In genomic region chr16:28345323-28345722, GRCm38 (mm10) we compare ENCODE assay signal across 10 mouse cellular contexts.
DNase-seq lines count a peak whose midpoint lies in the region; ATAC-seq and TF ChIP-seq lines count a peak whose summit lies in the region.
"Had no signal": no experiment of that assay in that cellular context is flagged by ENCODE, and none has a peak within 500 bp of the region (broad histone marks: within the 10 kb centered on the region; RNA-seq: fewer than 3 reads in every experiment).

No protein-coding gene starts in this region.

- H3K36me3 ChIP-seq in forebrain, embryonic 15.5 days = no peaks in the 10 kb centered on the region
- no peaks in the 10 kb centered on the region for H3K36me3 ChIP-seq in forebrain, embryonic 12.5 days (replicated peaks)
- H3K36me3 ChIP-seq in lung, embryonic 14.5 days (ENCODE audit: insufficient read depth) = no peaks in the 10 kb centered on the region
- no peaks in the 10 kb centered on the region for H3K36me3 ChIP-seq in forebrain, postnatal 0 days (ENCODE audit: insufficient read depth)
- no peaks in the 10 kb centered on the region for H3K36me3 ChIP-seq in neural tube, embryonic 14.5 days (ENCODE audit: control insufficient read depth, insufficient read depth, low read length)
- H3K36me3 ChIP-seq: embryonic facial prominence, embryonic 12.5 days had no signal

- H3K4me1 ChIP-seq in forebrain, embryonic 15.5 days = no peaks in the 10 kb centered on the region
- no peaks in the 10 kb centered on the region for H3K4me1 ChIP-seq in forebrain, embryonic 12.5 days
- no peaks in the 10 kb centered on the region for H3K4me1 ChIP-seq in lung, embryonic 14.5 days (ENCODE audit: insufficient read depth)
- no peaks in the 10 kb centered on the region for H3K4me1 ChIP-seq in lung, adult 2 months (ENCODE audit: control insufficient read depth, insufficient read depth, low read length)
- H3K4me1 ChIP-seq in forebrain, postnatal 0 days (ENCODE audit: insufficient read depth) = no peaks in the 10 kb centered on the region
- H3K4me1 ChIP-seq in neural tube, embryonic 14.5 days (ENCODE audit: control insufficient read depth, insufficient read depth, low read length) = no peaks in the 10 kb centered on the region
- H3K4me1 ChIP-seq: embryonic facial prominence, embryonic 12.5 days had no signal

- TF ChIP-seq CTCF in lung, embryonic 14.5 days (IDR thresholded peaks at IDR 0.05; ENCODE audit: low read depth) = no peak
- no peak for TF ChIP-seq CTCF in lung, adult 2 months (IDR thresholded peaks at IDR 0.05; ENCODE audit: insufficient read depth, low read length)
- TF ChIP-seq CTCF in forebrain, postnatal 0 days (IDR thresholded peaks at IDR 0.05; ENCODE audit: low read depth) = no peak

- H3K9ac ChIP-seq in forebrain, embryonic 15.5 days (replicated peaks) = no peak overlapping the region
- no peak overlapping the region for H3K9ac ChIP-seq in forebrain, embryonic 12.5 days
- no peak overlapping the region for H3K9ac ChIP-seq in lung, embryonic 14.5 days
- H3K9ac ChIP-seq in forebrain, postnatal 0 days = no peak overlapping the region
- no peak overlapping the region for H3K9ac ChIP-seq in neural tube, embryonic 14.5 days (replicated peaks; ENCODE audit: low read depth, low read length)
- H3K9ac ChIP-seq: embryonic facial prominence, embryonic 12.5 days had no signal

- H3K4me2 ChIP-seq in forebrain, embryonic 15.5 days (replicated peaks) = no peak overlapping the region
- no peak overlapping the region for H3K4me2 ChIP-seq in forebrain, embryonic 12.5 days
- H3K4me2 ChIP-seq in lung, embryonic 14.5 days = no peak overlapping the region
- no peak overlapping the region for H3K4me2 ChIP-seq in forebrain, postnatal 0 days (ENCODE audit: low read depth)
- no peak overlapping the region for H3K4me2 ChIP-seq in neural tube, embryonic 14.5 days (ENCODE audit: low read depth, low read length)
- H3K4me2 ChIP-seq: embryonic facial prominence, embryonic 12.5 days had no signal

- no peaks in the 10 kb centered on the region for H3K9me3 ChIP-seq in forebrain, embryonic 15.5 days
- no peaks in the 10 kb centered on the region for H3K9me3 ChIP-seq in forebrain, embryonic 12.5 days
- H3K9me3 ChIP-seq in lung, embryonic 14.5 days (ENCODE audit: low read depth, low read length) = no peaks in the 10 kb centered on the region
- no peaks in the 10 kb centered on the region for H3K9me3 ChIP-seq in forebrain, postnatal 0 days (ENCODE audit: low read length)
- H3K9me3 ChIP-seq in neural tube, embryonic 14.5 days (ENCODE audit: control insufficient read depth, low read length) = no peaks in the 10 kb centered on the region
- H3K9me3 ChIP-seq: embryonic facial prominence, embryonic 12.5 days had no signal

- H3K27ac ChIP-seq in forebrain, embryonic 15.5 days (replicated peaks) = no peak overlapping the region
- H3K27ac ChIP-seq in forebrain, embryonic 12.5 days = no peak overlapping the region
- no peak overlapping the region for H3K27ac ChIP-seq in lung, embryonic 14.5 days (ENCODE audit: low read depth)
- H3K27ac ChIP-seq in forebrain, postnatal 0 days (ENCODE audit: low read depth, low read length) = no peak overlapping the region
- H3K27ac ChIP-seq in neural tube, embryonic 14.5 days (ENCODE audit: low read depth, low read length) = no peak overlapping the region
- H3K27ac ChIP-seq: embryonic facial prominence, embryonic 12.5 days; heart, adult 2 months had no signal

- no peak for TF ChIP-seq POLR2A in lung, adult 2 months (IDR thresholded peaks at IDR 0.05; ENCODE audit: borderline replicate concordance, extremely low read depth, low read depth, low read length)

- intact Hi-C loops in heart, postnatal 14 days (cut with DNase I) = no loop called here

- no peak overlapping the region for H3K4me3 ChIP-seq in forebrain, embryonic 15.5 days
- H3K4me3 ChIP-seq in forebrain, embryonic 12.5 days (replicated peaks) = no peak overlapping the region
- H3K4me3 ChIP-seq in lung, embryonic 14.5 days (ENCODE audit: low read depth, low read length) = no peak overlapping the region
- H3K4me3 ChIP-seq in lung, adult 2 months (replicated peaks; ENCODE audit: extremely low read depth, low read depth, low read length) = no peak overlapping the region
- no peak overlapping the region for H3K4me3 ChIP-seq in forebrain, postnatal 0 days (ENCODE audit: low read depth, low read length)
- H3K4me3 ChIP-seq in neural tube, embryonic 14.5 days (ENCODE audit: low read depth, low read length) = no peak overlapping the region
- H3K4me3 ChIP-seq: embryonic facial prominence, embryonic 12.5 days; heart, adult 2 months had no signal

- DNase-seq in lung, embryonic 14.5 days = peak; percentile 63
- no peak for DNase-seq in lung, adult 2 months
- peak; percentile 73 for DNase-seq in forebrain, postnatal 0 days
- DNase-seq in gastrocnemius, adult 18-20 months (ENCODE audit: low spot score) = no peak
- DNase-seq in heart, postnatal 14 days = no peak
- DNase-seq: heart, adult 2 months had no signal

- H3K27me3 ChIP-seq in forebrain, embryonic 15.5 days = no peaks in the 10 kb centered on the region
- H3K27me3 ChIP-seq in forebrain, embryonic 12.5 days = no peaks in the 10 kb centered on the region
- H3K27me3 ChIP-seq in lung, embryonic 14.5 days (ENCODE audit: insufficient read depth, low read length) = no peaks in the 10 kb centered on the region
- no peaks in the 10 kb centered on the region for H3K27me3 ChIP-seq in forebrain, postnatal 0 days (ENCODE audit: insufficient read depth, low read length)
- H3K27me3 ChIP-seq in neural tube, embryonic 14.5 days (ENCODE audit: control insufficient read depth, insufficient read depth, low read length) = no peaks in the 10 kb centered on the region
- H3K27me3 ChIP-seq: embryonic facial prominence, embryonic 12.5 days had no signal

- WGBS in forebrain, embryonic 15.5 days = 60% methylated on average over 6 of the region's 6 CpGs
- 69% methylated on average over 6 of the region's 6 CpGs for WGBS in forebrain, embryonic 12.5 days
- WGBS in lung, embryonic 14.5 days = 37% methylated on average over 6 of the region's 6 CpGs
- 47% methylated on average over 6 of the region's 6 CpGs for whole genome bisulfite sequencing in lung, adult 2 months
- WGBS in forebrain, postnatal 0 days = 46% methylated on average over 6 of the region's 6 CpGs
- WGBS in neural tube, embryonic 14.5 days = 33% methylated on average over 6 of the region's 6 CpGs

- peak; percentile 85; the same call in 1 of the 2 replicates for ATAC-seq in forebrain, embryonic 15.5 days (replicated peaks)
- ATAC-seq in forebrain, embryonic 12.5 days (ENCODE audit: low FRiP score) = no peak
- peak; percentile 82; the same call in 1 of the 2 replicates for ATAC-seq in lung, embryonic 14.5 days (ENCODE audit: insufficient read depth)
- peak; percentile 95 for ATAC-seq in forebrain, postnatal 0 days
- peak; percentile 84; the same call in 1 of the 2 replicates for ATAC-seq in neural tube, embryonic 14.5 days (ENCODE audit: low read depth)

Comparison
In these comparisons a context has a peak if more than half of its experiments do, and no peak if none do; other contexts are left out.
1. DNase-seq: peak in lung, embryonic 14.5 days (single experiment) and forebrain, postnatal 0 days (single experiment); none in lung, adult 2 months (single experiment), gastrocnemius, adult 18-20 months (single experiment) and heart, postnatal 14 days (0 of 2).